Mouse (Mus musculus) lung, postnatal 4 days (tissue): ENCODE data around the gene Tbc1d22a.

Experiments used
- DNase-seq, 2 experiments: peaks; one replicate each; pipeline ENCODE4 v3.0.0; 2021

Gene Tbc1d22a

DNA sequence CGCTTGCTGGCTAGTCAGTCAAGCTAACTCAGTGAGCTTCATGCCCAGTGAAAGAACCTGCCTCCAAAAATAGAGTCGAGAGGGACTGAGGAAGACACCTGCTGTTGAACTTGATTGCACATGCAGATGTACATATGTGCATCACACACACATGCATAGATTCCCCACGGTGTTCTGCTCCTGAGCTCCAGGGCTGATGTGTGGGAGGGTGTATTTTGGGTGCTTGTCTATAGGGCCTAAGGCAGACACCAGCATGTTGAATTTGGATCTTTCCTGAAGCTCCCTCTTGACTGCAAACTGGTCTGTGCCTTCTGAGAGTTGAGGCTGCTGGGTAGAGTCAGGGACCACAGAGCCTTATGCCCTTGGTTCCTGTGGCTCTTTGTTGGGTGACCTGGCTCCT is 23.8 kb downstream of the Tbc1d22a start:
- DNase-seq, result no peak

DNA sequence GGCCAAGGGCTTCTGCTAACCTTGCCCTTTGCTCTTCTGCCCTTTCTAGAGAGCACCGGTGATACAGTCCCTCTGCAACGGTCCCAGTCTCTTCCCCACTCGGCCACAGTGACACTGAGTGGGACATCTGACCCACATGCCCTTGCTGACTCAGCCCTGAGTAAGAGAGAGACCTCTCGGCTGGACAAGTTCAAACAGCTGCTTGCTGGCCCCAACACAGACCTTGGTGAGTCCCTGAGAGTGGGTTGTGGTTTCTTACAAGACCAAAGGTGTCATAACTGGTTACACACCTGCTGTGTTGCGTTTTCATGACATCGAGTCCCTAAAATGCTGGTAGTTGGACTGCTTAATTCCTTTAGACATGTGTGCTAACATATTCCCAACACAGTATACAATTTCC is 24.8 kb downstream of the Tbc1d22a start:
- no peak for DNase-seq

DNA sequence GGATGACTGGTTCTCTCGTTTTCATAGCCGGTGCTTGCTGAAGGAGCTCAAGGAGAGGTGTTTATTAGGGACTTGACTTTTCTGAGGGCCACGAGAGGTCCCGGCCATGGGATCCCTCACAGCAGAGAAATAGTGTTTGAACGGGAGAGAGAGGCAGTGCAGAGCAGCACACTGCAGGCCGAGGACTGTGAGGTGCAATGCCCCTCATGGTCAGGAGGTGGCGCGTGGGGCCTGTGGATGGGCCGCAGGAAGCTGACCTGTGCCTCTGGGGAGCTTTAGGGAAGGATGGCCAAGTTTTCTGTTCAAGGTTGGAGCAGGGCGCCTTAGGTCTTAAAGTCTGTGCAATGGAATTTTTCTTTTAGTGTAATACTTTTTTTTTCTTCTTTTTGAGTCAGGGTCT is 25.5 kb downstream of the Tbc1d22a start:
- peak; percentile 63 to 72 for DNase-seq

DNA sequence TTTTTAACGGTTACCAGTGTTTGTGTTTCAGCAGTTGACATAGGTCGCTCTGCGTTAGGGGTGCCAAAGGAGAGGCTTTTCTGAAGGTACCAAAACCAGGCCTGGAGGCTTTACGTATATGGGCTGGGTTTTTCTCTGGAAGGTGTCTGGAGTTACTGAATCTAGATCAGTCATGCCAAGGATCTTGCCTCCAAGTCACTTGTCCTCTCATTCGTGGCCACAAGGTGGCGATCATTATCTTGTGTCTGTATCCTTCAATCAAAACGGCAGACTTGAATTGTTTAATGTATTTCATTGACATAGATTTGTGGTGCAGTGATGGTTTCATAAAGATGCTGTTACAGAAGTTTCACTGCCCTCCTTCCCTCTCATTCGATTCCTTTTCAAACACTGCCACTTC is 29.4 kb downstream of the Tbc1d22a start:
- DNase-seq, result peak in 1 of 2 experiments; percentile 71

DNA sequence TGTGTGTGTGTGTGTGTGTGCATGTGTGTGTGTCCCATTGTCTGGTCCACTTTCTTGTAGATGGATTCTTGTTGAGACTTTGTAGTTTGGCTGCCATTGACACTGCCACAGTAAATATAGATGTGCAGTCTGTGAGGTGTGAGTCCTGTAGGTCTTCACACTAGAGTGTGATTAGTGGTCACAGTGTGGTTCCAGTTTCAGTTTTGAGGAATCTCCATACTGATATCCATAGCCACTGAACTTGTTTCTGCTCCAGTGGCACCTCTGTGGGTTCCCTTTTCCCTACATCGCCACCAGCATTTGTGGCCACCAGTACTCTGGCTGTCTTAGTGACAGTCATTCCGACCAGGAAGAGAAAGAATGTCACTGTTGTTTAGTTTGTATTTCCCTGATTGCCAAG is 30.1 kb downstream of the Tbc1d22a start:
- no peak for DNase-seq

DNA sequence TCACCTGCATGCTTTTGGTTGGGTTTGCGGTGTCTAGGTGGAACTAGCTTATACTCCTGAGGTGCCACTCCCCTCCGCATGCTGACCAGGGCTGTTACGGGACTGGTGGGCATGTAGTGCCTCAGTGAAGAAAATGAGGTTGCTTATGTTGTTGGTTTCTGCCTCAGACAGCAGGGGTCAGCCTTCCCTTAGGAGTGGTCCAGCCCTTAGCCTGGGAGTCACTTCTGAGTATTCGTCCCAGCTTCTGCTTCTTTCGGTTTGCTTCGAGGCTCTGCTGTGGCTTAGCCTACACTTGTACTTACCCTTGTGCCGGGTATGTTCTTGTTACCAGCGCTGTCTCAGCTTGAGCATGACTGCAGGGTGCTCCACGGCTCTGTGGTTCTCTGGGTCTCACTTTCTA is 36.0 kb downstream of the Tbc1d22a start:
- peak; percentile 42 to 60 for DNase-seq

DNA sequence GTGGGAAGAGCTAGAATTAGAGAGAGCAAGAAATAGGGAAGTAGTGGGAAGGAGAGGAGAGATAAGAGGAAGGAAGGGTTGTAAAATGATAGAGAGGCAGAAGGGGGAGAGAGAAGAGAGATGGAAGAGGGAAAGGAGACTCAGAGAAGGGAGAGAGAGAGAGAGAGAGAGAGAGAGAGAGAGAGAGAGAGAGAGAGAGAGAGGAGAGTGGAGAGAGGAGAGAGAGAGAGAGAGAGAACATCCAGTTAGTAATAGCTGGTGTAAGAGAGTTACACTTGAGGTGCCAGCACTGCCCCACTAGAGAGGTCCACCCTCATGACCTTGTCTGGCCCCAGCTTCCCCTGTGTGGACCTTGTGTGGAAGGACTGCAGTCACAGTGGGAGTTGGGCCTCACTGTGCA is 37.9 kb downstream of the Tbc1d22a start:
- no peak for DNase-seq

DNA sequence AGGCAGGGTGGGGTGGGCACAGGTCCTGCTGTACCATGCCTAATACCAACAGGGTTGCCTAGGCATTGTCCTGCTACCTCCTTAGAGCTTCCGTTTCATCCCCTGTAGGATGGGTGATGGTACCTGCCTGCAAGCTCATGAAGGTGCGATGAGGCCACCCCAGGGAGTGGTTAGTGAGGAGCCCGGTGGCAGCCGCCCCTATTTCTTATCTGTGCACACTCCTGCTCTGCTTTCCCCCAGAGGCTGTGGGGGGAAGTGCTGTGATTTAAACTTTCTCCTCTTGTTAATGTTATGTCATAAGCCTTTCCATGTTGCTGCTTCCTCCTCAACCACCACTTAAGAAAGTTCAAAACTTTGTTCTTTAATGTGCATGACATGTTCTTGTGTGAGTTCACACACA is 38.4 kb downstream of the Tbc1d22a start:
- DNase-seq, result no peak

DNA sequence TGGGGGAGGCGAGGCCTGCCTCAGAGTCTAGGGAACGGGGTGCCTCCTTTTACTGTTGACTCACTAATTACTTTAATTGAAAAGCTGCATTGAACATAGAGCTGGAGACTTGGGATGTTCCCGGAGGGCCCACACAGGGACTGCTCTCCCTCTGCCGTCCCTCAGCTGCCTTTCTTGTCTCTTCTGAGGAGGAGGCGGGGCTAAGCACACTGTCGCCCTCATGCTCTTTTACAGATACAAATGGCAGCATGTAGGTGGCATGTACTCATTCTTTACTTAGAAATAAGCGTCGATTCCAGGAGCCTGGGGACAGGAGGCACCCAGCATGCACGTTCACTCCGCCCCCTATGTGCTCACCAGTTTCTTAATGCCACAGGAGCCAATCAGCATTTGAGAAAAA is 39.2 kb downstream of the Tbc1d22a start:
- DNase-seq, result no peak

DNA sequence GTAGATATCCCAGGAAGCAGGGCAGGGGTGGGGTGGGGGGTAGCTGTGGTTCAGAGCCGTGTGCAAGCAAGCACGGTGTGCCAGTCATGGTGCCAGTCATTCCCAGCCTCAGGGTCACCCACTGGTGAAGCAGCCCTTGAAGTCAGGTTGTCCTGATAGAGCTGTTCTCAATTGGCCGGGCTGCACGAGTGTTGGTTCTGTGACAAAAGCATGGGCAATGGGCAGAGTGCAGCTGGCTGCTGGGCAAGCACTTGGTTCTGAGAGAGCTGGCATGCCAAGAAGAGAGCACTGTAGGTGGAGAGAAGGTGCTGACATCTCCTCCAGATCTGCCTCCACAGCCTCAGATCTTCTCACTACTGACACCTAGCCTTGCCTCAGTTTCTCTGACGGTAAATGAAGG is 41.9 kb downstream of the Tbc1d22a start:
- no peak for DNase-seq

DNA sequence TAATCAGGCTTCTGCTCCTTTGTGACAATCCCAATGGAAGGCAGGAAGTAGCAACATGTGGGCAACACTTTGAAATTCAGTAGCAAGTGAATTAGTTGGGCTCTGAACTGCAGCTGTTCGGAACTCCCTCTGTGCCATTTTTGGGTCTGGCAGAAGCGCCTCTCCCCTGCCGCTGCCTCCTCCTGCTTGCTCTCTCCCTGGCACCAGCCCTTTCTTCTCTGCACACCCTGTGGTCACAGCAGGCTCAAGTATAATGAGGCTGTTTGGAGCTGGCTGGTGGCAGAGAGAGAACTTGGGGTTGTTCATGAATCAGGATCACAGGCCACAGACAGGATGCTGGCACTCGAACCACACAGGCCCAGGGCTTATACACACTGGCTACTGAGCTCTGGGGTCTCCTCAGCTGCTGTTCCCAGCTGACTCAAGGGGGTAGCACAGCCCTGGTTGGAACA is 42.5 kb downstream of the Tbc1d22a start:
- DNase-seq, result no peak

DNA sequence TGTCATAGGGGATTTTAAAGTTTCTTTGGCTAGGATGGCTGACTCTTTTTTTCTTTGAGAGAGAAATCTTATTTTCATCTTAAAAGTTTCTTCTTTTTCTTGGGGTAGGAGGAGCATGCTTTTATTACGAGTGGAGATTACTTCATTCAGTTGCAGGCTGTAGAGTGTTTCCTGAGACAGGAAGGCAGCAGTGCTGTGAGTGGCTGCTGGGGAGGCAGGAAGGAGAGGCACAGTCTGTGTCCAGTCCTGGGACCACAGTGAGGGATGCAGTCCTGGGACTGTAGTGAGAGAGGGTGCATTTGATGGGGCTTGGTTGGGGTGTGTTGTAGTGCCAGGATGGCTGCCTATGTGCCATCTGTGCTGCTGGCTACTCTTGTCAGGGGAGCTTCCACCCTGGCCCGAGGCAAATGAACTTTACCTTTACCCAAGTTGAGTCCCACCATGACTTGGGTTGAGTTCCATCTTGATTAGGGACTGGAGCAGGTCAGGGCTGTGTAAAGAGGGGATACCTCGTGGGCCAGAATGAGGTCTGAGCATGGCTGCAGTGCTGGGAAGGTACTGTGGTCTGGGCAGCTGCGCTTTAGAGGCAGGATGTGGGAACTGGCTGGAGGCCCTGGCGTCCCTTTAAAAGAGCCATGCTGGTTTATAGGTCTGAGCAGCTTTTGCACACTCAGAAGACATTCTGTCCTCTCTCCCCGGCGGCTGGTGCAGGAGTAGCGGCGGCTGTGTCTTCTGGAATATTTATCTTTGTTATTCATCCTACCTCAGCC is 43.8 kb downstream of the Tbc1d22a start:
- no peak for DNase-seq

DNA sequence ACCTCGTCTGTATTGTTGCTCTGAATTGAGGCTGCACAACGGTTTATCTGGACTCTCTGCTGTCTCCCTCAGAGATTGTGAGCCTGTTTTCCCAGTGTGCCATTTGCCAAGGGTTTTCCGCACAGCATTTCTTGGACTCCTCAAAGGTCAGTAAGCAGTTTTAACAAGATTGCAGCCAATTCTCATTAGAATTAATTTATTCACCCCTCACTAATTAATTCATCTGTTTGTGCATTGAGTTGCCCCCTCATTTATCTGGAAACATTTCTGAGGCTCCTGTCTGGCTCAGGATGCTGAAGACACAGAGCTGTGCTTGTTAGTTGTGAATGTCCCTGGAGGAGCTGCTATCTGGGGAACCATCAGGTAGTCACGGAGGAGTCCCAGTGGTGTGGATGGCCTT is 45.0 kb downstream of the Tbc1d22a start:
- no peak for DNase-seq

DNA sequence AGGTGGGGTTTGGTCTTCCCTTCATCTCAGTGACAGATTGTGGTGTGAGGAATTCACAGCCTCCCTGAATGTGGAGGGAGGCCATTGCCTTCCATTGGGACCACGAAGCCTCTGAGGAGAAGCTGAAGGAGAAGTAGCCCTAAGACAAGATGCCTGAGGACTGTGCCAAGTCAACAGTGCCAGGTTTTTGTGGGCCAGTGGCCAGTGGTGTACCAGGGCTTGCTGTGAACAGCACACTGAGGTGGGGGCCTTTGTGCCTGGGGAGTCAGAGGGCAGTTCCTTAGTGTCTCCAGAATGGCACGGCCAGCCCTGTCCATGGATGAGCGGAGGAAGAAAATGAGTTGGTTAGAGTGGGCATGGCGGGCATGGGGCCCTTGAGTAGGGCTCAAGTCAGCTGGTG is 45.9 kb downstream of the Tbc1d22a start:
- DNase-seq, result no peak

DNA sequence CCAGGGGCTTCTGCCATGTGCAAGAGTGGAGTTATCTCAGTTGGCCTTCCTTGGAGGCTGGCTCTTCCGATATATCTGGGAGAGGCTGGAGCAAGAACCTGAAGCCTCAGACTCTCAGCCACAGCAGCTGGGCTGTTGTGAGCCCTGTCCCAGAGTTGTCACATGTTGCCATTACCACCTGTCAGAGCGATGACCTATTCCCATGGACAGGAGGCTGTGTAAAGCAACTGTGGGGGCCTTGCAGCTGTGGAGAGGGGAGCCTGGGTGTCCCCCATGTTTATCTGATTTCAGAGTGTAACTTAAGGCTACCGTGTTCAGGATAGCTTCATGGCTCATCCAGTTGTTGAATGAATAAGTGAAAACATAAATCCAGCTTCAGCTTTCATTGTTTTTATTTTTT is 50.1 kb downstream of the Tbc1d22a start:
- DNase-seq, result no peak

DNA sequence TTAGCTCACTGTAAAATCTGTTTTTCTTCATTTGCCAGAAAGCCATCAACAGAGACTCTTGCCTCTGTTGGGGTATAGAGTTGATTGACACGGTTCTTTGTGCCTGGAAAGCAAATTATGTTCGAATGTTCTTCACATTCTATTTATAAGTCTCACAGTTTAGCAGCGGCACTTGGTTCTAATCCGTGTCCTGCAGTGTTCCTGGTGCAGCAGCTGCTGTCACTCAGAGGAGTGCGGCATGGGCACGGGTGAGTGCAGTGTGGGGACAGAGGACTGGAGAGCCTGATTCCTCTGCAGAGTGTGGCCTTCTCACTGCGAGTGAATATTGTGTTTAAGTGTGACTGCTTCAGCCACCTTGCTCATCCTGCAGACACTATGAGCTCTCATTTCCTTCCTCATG is 50.5 kb downstream of the Tbc1d22a start:
- DNase-seq, result no peak

DNA sequence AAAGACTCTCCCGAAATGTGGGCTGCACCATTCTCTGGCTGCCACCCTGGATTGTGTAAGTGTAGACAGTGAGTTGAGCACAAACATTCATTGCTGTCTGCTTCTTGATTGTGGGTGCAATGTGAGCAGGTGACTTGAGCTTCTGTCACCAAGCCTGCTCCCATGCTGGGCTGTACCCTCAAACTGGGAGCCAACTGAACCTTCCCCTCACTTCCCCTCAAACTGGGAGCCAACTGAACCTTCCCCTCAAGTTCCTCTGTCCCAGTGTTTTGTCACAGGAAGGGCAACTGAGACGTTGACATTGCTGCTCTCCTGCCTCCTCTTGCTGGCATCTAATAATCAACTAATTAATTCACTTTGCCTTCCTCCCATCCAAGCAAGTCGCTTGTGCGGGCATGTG is 52.7 kb downstream of the Tbc1d22a start:
- no peak for DNase-seq

DNA sequence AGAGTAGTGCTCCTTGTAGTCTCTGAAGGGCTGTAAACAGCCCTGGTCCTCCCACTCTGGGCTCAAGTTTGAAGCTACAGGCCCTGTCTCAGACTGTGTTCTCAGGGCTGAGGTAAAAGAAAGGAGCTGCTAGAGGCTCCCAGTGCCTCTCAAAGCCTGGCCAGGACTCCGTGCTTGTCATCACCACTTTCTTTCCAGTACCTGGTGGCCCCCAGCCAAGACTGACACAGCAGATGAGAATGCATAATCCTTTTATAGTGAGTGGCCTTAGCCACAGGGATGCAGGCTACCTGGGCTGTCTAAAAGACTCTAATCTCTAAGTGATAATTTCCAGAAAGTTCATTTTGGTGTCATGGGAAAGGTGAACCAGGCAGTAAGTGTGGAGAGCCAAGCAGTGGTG is 54.3 kb downstream of the Tbc1d22a start:
- no peak for DNase-seq

DNA sequence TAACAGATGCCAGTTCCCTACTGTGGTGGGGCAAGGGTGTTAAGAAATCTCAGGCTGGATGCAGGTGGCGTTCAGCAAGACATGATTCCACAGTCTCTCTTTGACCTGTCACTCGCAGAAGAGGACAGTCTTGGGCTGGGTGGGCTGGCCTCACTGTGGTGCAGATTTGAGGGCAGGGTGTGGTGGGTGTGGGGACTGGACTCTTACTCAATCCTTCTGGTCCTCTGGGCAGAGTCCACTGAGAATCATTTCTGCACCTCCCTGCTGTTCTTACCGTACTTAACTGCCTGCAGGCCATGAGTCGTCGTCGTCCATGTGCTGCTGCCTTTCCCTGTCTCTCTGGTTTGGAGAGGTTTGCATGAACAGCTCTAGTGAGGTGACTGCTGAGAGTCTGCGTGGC is 61.5 kb downstream of the Tbc1d22a start:
- DNase-seq, result no peak

DNA sequence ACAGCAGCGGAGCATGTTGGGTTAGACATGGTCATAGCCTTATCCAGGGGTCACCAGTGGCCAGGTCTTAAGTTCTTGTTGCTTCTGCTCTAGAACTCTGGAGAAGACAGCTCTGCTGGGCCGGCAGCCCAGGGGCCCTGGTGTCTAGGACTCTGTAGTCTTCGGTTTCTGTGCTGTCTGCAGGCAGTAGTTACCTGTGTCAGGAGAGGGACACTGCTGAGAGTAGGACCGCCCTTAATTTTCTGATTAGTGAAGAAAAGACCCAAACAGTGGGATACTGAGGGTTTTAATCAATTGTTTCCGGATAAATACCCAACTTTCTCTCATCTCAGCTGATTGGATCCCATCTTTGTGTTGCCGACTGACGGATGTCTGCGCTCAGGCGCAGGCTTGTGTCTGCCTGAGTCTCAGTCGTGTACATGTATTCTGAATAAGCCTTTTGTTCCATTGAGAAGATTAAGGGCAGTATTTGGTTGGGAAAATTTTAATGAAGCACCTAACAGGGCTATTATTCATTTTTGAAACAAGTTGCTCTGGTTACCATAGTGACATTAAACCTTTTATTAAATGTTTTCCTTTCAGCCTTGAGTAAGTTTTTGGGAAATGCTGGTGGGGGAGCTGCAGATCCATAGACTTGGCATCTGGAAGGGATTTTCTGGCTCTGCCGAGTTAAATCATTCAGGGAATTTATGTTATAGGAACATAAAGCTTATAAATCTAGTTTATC is 62.4 kb downstream of the Tbc1d22a start:
- no peak for DNase-seq

DNA sequence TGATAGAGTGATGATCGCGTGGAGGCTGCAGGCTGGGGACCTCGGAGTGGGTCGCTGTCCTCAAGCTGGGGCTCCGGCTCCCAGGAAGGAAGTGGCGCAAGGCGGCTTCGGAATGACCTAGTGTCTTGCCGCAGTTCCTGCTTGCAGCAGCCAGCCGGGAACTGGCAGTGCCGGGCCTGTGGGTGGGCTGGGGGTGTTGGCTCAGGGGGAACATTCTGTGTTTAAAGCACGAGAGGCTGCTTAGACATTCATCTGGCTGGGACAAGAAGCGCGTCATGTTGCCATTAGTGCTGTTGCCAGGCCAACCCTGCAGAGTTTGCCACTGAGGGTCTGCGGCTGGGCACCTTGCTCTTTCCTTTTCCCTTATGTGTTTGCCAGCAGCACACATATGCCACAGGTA is 63.2 kb downstream of the Tbc1d22a start:
- DNase-seq, result peak; percentile 39 to 68

DNA sequence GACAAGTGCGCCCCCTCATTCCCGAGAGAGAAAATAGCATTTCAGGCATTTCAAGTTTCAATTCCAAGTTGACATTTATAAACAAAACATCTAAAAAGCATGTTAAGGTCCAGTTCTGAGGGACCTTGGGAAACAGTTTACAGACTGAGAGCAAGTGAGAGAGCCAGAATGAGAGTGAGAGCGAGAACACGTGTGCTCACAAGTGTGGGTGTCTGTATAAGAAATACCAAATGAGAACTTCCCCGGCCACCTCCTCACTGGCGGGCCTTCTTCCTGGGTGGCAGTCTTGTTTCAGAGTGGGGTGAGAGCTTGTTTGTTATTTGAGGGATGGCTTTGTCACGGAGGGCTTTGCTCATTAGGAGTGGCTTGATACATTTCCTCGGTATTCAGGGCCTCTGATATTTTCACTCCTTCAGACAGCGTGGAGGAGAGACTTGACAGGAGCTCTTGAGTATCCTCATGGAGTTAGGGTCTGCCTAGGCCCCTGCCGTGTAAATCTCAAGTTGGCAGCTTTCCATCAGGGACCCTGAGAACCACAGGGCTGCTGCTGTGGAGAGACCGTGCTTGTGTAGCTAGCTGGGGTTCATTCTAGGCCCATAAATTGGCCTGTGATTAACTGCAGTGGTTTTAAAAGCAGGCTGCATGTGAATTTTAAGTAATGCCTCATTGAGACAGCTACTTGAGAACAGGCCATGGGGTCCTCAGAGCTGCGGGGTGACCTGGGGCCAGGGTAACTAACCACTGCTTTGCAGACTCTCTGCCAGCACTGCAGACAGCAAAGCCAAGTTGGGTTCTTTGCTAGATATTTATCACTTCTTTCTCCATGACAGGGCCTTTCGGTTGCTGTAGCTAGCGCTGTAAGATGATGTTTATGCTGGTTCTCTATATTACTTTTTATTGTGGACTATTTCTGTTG is 65.1 kb downstream of the Tbc1d22a start:
- DNase-seq, result no peak

DNA sequence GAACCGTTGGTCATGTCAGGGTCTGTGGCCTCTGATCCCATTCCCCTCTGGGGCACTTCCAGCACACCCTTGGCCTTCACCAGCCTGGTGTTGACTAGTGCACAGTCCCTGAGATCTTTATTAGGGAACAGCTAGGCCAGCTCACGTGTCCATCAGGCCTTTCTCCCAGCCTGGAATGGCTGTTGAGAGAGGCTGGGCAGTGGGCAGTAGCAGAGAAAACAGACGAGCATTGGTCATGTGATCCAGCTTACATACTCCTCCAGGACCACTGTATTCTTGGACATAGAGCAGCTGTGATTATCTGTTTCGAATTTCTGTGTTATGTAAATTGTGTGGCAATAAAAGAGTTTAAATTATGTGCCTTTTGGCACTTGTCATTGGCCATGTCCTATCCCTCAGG is 65.9 kb downstream of the Tbc1d22a start:
- peak in 1 of 2 experiments; percentile 51 for DNase-seq

DNA sequence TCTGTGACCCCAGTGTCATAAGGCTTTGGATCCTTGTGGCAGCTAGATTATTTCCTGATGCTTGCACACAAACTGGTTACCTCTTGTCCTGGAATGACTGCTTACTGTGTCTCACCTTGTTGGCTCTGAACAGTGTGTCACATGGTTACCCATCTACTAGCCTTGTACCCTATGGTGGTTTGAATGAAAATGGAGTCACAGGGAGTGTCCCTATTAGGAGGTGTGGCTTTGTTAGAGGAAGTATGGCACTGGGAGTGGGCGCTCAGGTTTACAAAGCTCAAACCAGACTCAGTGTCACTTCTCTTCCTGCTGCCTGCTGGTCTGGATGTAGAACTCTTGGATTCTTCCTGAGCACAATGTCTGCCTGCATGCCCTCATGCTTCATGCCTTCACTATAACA is 69.0 kb downstream of the Tbc1d22a start:
- no peak for DNase-seq
